Mouse (Mus musculus) stomach, postnatal 0 days (tissue): ENCODE results near the gene Iglon5. TPM values are rescaled to one million over a fixed set of nuclear protein-coding genes. Genes with fewer than 3 reads are reported as not detected.
A peak's percentile ranks its signal among the peaks of the same experiment; 100 is the strongest.

Source experiments
- ATAC-seq: fragments of 200-750 bp; cut with Nextera tagmentation; 2 replicates; pipeline ENCODE4 v1.8.0; 2017; ENCODE audit not compliant: low FRiP score, low TSS enrichment
- DNase-seq: peaks from one replicate; pipeline ENCODE4 v3.0.0-alpha.2; 2016; ENCODE audit warnings: low spot score
- H3K27ac ChIP-seq: fragments of 300-500 bp; sonication (generic); replicated peaks from 2 replicates; pipeline ENCODE4 v1.5.1; 2014; ENCODE audit warnings: mild to moderate bottlenecking, control low read depth
- H3K27me3 ChIP-seq: fragments of 300-500 bp; sonication (generic); 2 replicates; pipeline ENCODE4 v1.6.1; 2014; ENCODE audit warnings: low read length; ENCODE audit not compliant: control insufficient read depth, insufficient read depth
- H3K36me3 ChIP-seq: fragments of 300-500 bp; sonication (generic); 2 replicates; pipeline ENCODE4 v1.6.1; 2014; ENCODE audit warnings: low read length, mixed read lengths; ENCODE audit not compliant: control insufficient read depth, insufficient read depth
- H3K4me1 ChIP-seq: fragments of 300-500 bp; sonication (generic); replicated peaks from 2 replicates; pipeline ENCODE4 v1.6.1; 2014; ENCODE audit warnings: antibody characterized with exemption; ENCODE audit not compliant: control insufficient read depth, insufficient read depth
- H3K4me2 ChIP-seq: fragments of 300-500 bp; sonication (generic); replicated peaks from 2 replicates; pipeline ENCODE4 v1.6.1; 2014; ENCODE audit warnings: low read depth, mild to moderate bottlenecking, control low read depth, moderate library complexity
- H3K4me3 ChIP-seq: fragments of 300-500 bp; sonication (generic); 2 replicates; pipeline ENCODE4 v1.5.1; 2014; ENCODE audit warnings: low read depth, low read length, control low read depth
- H3K9ac ChIP-seq: fragments of 300-500 bp; sonication (generic); 2 replicates; pipeline ENCODE4 v1.6.1; 2014; ENCODE audit warnings: mild to moderate bottlenecking, low read length, control low read depth, mixed read lengths
- H3K9me3 ChIP-seq: fragments of 300-500 bp; sonication (generic); 2 replicates; pipeline ENCODE4 v1.6.1; 2016; ENCODE audit warnings: low read length; ENCODE audit not compliant: control insufficient read depth
- CTCF ChIP-seq: IDR thresholded peaks from 2 replicates; pipeline ENCODE4 v1.5.1; 2016; ENCODE audit warnings: antibody characterized with exemption, low read depth, mild to moderate bottlenecking, moderate library complexity
- EP300 ChIP-seq: optimal IDR thresholded peaks from 2 replicates; pipeline ENCODE3; 2016; ENCODE audit warnings: antibody characterized with exemption
- WGBS: fragments of 180-500 bp; shearing (Covaris S2); extraction: QIAGEN DNeasy Blood & Tissue Kit; methylation state at CpG from one replicate; pipeline ENCODE4 v1.1.7; 2014; 5-methylcytosine and 5-hydroxymethylcytosine counted together
- polyA plus RNA-seq: library from polyadenylated mRNA; unstranded; fragments of >200 nt; fragmentation: Nextera tagmentation; extraction: Ambion mirVana; gene quantifications from 2 replicates; pipeline ENCODE4 v1.2.1, GENCODE M21; 2015

Iglon5 gene
- polyA plus RNA-seq = 0.34 and 0.35 TPM in 2 replicates

DNA sequence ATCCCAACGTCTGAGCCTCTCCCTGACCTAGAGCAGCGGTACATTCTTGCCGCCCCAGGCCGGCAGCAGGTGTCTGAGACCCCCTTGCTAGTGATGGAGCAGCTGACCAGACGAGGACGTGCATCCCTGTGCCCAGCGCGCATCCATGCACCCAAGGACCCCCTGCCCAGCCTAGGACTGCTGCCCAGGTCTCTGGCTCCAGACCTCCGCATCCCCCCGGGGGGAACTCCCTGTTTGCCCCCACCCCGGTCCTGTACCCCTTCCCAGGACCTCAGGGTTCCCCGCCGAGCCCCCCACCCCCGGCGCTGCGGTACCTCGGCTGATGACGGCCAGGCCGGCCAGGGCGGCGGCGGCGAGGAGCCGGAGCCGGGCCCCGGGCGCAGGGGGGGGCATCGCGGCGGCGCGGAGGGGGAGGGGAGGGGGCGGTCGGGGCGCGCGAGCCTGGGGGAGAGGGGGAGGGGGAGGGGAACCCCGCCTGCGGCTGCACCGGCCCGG is at the start of gene Iglon5:
Gene Iglon5, minus strand, starts transcription at position 445 of the 495 bp plus-strand sequence.
- peak within 1 kb of the TSS; percentile 41 for H3K4me3 ChIP-seq
- DNase-seq (no peak), ATAC-seq (peak; percentile 21; the same call in 1 of the 2 replicates)
- peak within 1 kb of the TSS; percentile 55 for H3K9ac ChIP-seq
- H3K9me3 ChIP-seq = no peaks in the 10 kb centered on the region
- no peak within 1 kb of the TSS for H3K27ac ChIP-seq
- 1% methylated on average over 24 of the region's 41 CpGs for WGBS
- H3K4me2 ChIP-seq = peak within 1 kb of the TSS; percentile 65
- H3K27me3 ChIP-seq = no peaks in the 10 kb centered on the region
- TF ChIP-seq CTCF (no peak), EP300 (no peak)
- H3K36me3 ChIP-seq = no peaks in the 10 kb centered on the region
- H3K4me1 ChIP-seq = no peaks in the 10 kb centered on the region

DNA sequence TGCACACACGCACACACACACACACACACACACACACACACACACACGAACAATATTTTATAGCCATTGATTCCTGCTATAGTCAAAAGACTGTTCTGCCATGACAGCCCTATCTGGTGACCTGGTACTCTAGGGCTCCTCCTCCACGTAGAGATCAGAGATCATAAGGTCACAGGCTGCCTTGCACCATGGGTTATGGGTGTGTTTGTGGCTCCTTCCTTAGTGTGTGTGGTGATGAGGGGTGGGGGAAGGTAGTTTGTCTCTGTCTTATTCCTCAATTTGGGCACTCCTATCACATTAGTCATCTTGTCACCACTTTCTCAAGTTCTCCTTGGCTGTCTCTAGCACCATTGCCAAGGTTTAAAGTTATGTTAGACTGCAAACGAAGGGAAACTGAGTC is 48.6 kb upstream of the Iglon5 start:
- no peak overlapping the region for H3K9ac ChIP-seq
- H3K9me3 ChIP-seq = no peaks in the 10 kb centered on the region
- TF ChIP-seq EP300 (no peak), CTCF (no peak)
- no peaks in the 10 kb centered on the region for H3K36me3 ChIP-seq
- ATAC-seq (no peak), DNase-seq (no peak)
- H3K27ac ChIP-seq = no peak overlapping the region
- no peaks in the 10 kb centered on the region for H3K4me1 ChIP-seq
- no peak overlapping the region for H3K4me3 ChIP-seq
- 67% methylated on average over 4 of the region's 4 CpGs for WGBS
- H3K27me3 ChIP-seq = no peaks in the 10 kb centered on the region
- H3K4me2 ChIP-seq = no peak overlapping the region

DNA sequence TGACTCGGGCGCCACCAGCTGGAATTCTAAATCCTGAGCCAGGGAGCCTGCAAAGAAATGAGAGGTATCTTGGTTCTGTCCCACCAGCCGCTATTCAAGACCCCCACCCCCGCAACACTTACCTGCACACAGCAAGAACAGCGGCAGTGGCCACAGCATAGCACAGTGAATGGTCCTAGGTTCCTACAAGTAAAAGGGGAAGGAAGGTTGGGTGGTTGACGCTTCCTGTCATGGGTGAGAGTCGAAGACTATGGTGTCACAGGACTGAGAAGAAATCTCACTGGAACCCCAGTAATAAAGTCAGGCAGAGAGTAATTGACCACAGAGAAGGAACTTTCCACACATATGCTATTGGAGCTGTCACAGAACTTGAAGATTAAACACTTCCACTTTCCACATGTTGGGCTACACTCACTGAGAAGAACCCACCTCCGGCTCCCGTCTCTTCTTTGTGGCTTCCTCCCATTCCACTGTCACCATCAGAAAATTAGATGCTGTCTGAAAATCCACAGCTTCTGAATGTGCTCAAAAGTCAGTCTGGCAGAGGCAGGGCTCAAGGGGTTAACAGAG is 43.1 kb upstream of the Iglon5 start:
- no peaks in the 10 kb centered on the region for H3K36me3 ChIP-seq
- DNase-seq (no peak), ATAC-seq (no peak)
- no peak overlapping the region for H3K4me3 ChIP-seq
- no peak for TF ChIP-seq EP300
- TF ChIP-seq CTCF = no peak
- no peak overlapping the region for H3K4me2 ChIP-seq
- WGBS = 82% methylated on average over 9 of the region's 9 CpGs
- no peaks in the 10 kb centered on the region for H3K9me3 ChIP-seq
- H3K9ac ChIP-seq = no peak overlapping the region
- H3K4me1 ChIP-seq = no peaks in the 10 kb centered on the region
- H3K27ac ChIP-seq = no peak overlapping the region
- H3K27me3 ChIP-seq = no peaks in the 10 kb centered on the region

DNA sequence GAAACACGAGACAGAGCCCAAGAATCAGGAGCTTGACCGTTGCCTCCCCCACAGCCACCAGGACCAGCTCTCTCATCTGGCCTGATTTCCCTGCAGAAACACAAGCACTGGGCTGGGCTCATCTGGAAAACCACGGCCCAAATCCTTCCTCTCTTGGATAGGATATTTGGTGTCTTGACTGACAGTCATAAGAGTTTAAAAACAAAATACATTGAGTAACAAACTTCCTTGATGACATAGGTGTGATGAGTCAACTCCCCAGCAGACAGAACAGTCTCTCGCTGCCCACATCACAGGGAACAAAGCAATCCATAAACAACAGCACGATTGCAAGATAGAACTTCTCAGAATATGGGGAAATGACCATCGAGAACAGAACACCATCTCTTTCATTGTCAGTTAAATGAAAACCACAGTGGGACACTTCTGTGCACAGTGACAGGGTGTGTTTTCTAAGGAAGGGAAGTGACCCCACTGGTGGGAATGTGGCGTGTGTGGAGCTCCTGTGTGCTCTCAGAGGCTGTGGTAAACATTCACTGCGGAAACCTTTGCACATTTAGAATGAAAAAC is 40.4 kb upstream of the Iglon5 start:
- Histone ChIP-seq H3K36me3 (no peaks in the 10 kb centered on the region), H3K4me2 (no peak overlapping the region), H3K27me3 (no peaks in the 10 kb centered on the region), H3K4me3 (no peak overlapping the region), H3K4me1 (no peaks in the 10 kb centered on the region), H3K9ac (no peak overlapping the region), H3K27ac (no peak overlapping the region), H3K9me3 (no peaks in the 10 kb centered on the region)
- 63% methylated on average over 8 of the region's 8 CpGs for WGBS
- no peak for ATAC-seq
- DNase-seq = no peak
- TF ChIP-seq EP300 (no peak), CTCF (no peak)

DNA sequence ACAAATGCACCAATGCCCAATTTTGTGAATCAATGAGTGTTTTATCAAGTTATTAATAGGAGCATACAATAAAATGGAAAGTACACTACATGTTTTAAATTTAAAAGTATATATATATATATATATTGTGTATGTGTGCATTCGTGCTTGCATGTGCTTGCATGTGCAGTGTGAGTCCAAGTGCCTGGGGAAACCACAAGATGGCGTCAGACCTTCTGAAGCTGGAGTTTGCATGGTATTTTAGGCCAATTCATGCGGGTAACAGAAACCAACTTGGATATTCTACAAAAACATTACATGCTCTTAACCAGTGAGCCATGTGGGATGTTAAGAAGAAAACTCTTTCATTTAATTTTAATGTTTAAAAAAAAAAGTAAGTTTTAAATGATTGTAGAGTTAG is 35.4 kb upstream of the Iglon5 start:
- Histone ChIP-seq H3K4me2 (no peak overlapping the region), H3K27me3 (no peaks in the 10 kb centered on the region), H3K9ac (no peak overlapping the region), H3K27ac (no peak overlapping the region), H3K4me1 (no peaks in the 10 kb centered on the region), H3K9me3 (no peaks in the 10 kb centered on the region), H3K36me3 (no peaks in the 10 kb centered on the region), H3K4me3 (no peak overlapping the region)
- DNase-seq = no peak
- 54% methylated on average over 3 of the region's 3 CpGs for WGBS
- no peak for ATAC-seq
- TF ChIP-seq CTCF = peak; percentile 32; the same call in 1 of the 2 replicates
- no peak for TF ChIP-seq EP300

DNA sequence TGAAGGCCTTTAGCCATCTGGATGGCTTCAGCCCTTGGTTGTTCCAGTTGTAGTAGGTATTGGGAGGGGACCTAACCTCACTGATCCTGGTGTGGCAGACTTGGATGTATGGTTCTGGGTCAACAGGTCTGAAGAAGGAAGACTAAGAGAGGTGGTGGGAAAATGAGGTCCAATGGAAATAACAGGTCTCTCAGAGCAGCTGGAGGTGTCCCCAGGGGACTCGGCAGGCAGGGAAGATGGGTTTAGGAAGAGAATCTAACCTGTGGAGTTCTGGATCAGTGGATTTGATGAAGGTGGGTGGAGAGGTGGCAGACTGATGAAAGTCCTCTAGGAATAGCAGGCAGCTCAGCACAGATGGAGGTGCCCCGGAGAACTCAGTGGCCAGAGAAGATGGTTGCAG is 32.9 kb upstream of the Iglon5 start:
- H3K4me2 ChIP-seq = no peak overlapping the region
- no peaks in the 10 kb centered on the region for H3K9me3 ChIP-seq
- H3K27me3 ChIP-seq = no peaks in the 10 kb centered on the region
- TF ChIP-seq EP300 (no peak), CTCF (no peak)
- no peaks in the 10 kb centered on the region for H3K36me3 ChIP-seq
- H3K4me1 ChIP-seq = no peaks in the 10 kb centered on the region
- H3K27ac ChIP-seq = no peak overlapping the region
- no peak for DNase-seq
- no peak overlapping the region for H3K9ac ChIP-seq
- H3K4me3 ChIP-seq = no peak overlapping the region
- ATAC-seq = no peak
- 77% methylated on average over 2 of the region's 2 CpGs for WGBS
